Mouse (Mus musculus) forebrain, embryonic 11.5 days (tissue): ENCODE measurements around the gene Psg22. TPM values are rescaled to one million over a fixed set of nuclear protein-coding genes. Genes with fewer than 3 reads are reported as not detected.
"Not testable (repeated sequence)": the region's sequence is repeated elsewhere in the genome, so short reads cannot be mapped to it uniquely, and the experiment has no call there.

ENCODE experiments used
- ATAC-seq: fragments of 200-750 bp; cut with Nextera tagmentation; replicated peaks from 2 replicates; pipeline ENCODE4 v1.8.0; 2017; ENCODE audit warnings: moderate TSS enrichment; ENCODE audit not compliant: low FRiP score
- DNase-seq: peaks from one replicate; pipeline ENCODE4 v3.0.0-alpha.2; 2017; ENCODE audit warnings: low spot score
- H3K27ac ChIP-seq: fragments of 300-500 bp; sonication (generic); 2 replicates; pipeline ENCODE4 v1.5.1; 2014; ENCODE audit warnings: low read depth, low read length
- H3K27me3 ChIP-seq: fragments of 300-500 bp; sonication (generic); 2 replicates; pipeline ENCODE4 v1.6.1; 2014; ENCODE audit warnings: mild to moderate bottlenecking, low read length, mixed read lengths; ENCODE audit not compliant: control insufficient read depth, insufficient read depth
- H3K36me3 ChIP-seq: fragments of 300-500 bp; sonication (generic); 2 replicates; pipeline ENCODE4 v1.6.1; 2014; ENCODE audit warnings: mild to moderate bottlenecking, low read length, moderate library complexity, mixed read lengths; ENCODE audit not compliant: control insufficient read depth, insufficient read depth
- H3K4me1 ChIP-seq: fragments of 300-500 bp; sonication (generic); replicated peaks from 2 replicates; pipeline ENCODE4 v1.6.1; 2014; ENCODE audit warnings: low read length, mixed read lengths; ENCODE audit not compliant: control insufficient read depth, insufficient read depth
- H3K4me2 ChIP-seq: fragments of 300-500 bp; sonication (generic); 2 replicates; pipeline ENCODE4 v1.6.1; 2014; ENCODE audit warnings: low read depth, mild to moderate bottlenecking, low read length, moderate library complexity, mixed read lengths; ENCODE audit not compliant: severe bottlenecking
- H3K4me3 ChIP-seq: fragments of 300-500 bp; sonication (generic); 2 replicates; pipeline ENCODE4 v1.5.1; 2014; ENCODE audit warnings: low read depth, low read length
- H3K9ac ChIP-seq: fragments of 300-500 bp; sonication (generic); 2 replicates; pipeline ENCODE4 v1.6.1; 2014; ENCODE audit warnings: low read length
- H3K9me3 ChIP-seq: fragments of 300-500 bp; sonication (generic); 2 replicates; pipeline ENCODE4 v1.6.1; 2016; ENCODE audit warnings: low read length, mixed read lengths; ENCODE audit not compliant: control insufficient read depth
- WGBS: fragments of 180-500 bp; shearing (Covaris S2); extraction: QIAGEN DNeasy Blood & Tissue Kit; methylation state at CpG from one replicate; pipeline ENCODE4 v1.1.7; 2014; 5-methylcytosine and 5-hydroxymethylcytosine counted together
- polyA plus RNA-seq: library from polyadenylated mRNA; unstranded; fragments of >200 nt; fragmentation: Nextera tagmentation; extraction: Ambion mirVana; gene quantifications from 2 replicates; pipeline ENCODE4 v1.2.1, GENCODE M21; 2014

The Psg22 gene
- polyA plus RNA-seq, 1 experiment from 2014 or later = not detected

DNA sequence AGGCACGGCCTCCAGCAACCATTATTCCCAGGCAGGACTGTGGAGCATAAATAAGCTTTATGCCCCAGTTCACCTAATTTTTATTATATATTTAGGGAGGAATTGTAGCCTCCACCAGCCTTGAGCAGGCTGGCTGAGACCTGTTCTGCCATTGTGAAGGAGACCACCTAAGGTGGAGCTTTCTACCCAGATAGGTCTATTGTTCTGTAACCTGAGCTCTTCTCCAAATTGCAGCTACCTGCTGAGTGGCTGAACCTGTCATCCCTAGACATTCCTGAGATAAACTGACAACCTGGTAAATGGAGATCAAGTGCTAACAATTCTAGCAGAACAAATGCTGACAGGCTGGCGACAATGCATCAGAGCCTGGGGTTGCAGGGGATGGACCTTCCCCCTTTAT, 45.0 kb downstream of the Psg22 start:
- WGBS = 17% methylated on average over 1 of the region's 2 CpGs
- not testable (repeated sequence) for ATAC-seq, H3K4me2 ChIP-seq

More for the DNA sequence above, 45.0 kb downstream of the Psg22 start:
- DNase-seq, H3K9ac ChIP-seq, H3K4me1 ChIP-seq, H3K36me3 ChIP-seq, H3K27ac ChIP-seq, H3K9me3 ChIP-seq, H3K4me3 ChIP-seq, H3K27me3 ChIP-seq: not testable (repeated sequence)

Other genes starting within 250 kb of the Psg22 start
- not detected in 2 replicates for gene Psg26, start 233.9 kb upstream of the Psg22 start, polyA plus RNA-seq
- not detected in 2 replicates for gene Psg25, start 185.8 kb upstream of the Psg22 start, polyA plus RNA-seq
- not detected in 2 replicates for gene Psg27, start 150.8 kb upstream of the Psg22 start, polyA plus RNA-seq
- not detected in 2 replicates for gene Psg23, start 101.6 kb upstream of the Psg22 start, polyA plus RNA-seq
- gene Psg21, start 61.4 kb upstream of the Psg22 start, polyA plus RNA-seq = not detected in 2 replicates
- not detected in 2 replicates for gene Psg20, start 31.9 kb upstream of the Psg22 start, polyA plus RNA-seq
- gene Psg19, start 80.4 kb downstream of the Psg22 start, polyA plus RNA-seq = not detected in 2 replicates
- not detected in 2 replicates for gene Psg17, start 103.5 kb downstream of the Psg22 start, polyA plus RNA-seq
- gene Mill2, start 121.9 kb downstream of the Psg22 start, polyA plus RNA-seq = 0.09 TPM in 1 of 2 replicates, not detected in the other
- 0.48 and 0.94 TPM in 2 replicates for gene Pglyrp1, start 153.2 kb downstream of the Psg22 start, polyA plus RNA-seq
- gene Ccdc61, start 192.3 kb downstream of the Psg22 start, polyA plus RNA-seq = 32.2 and 32.6 TPM in 2 replicates
- gene Nova2, start 207.8 kb downstream of the Psg22 start, polyA plus RNA-seq = 6.9 and 8.3 TPM in 2 replicates